Mouse (Mus musculus) gonadal fat pad, adult 2 months (tissue): Measurements from ENCODE around the gene Zc3h4. TPM values are rescaled to one million over a fixed set of nuclear protein-coding genes. Genes with fewer than 3 reads are reported as not detected.

Source experiments
- DNase-seq: peaks from one replicate; pipeline ENCODE4 v3.0.0-alpha.2; 2012; ENCODE audit warnings: low read depth
- polyA plus RNA-seq: library from polyadenylated mRNA; depleted of rRNA; stranded (reverse); fragments of >200 nt; gene quantifications from 2 replicates; pipeline ENCODE4 v1.2.3, GENCODE M21; 2012

Gene Zc3h4
- polyA plus RNA-seq, 1 experiment: 26.9 TPM

GRCm38 (mm10) chr7:16433352-16433971 lies 32.8 kb downstream of the Zc3h4 start:
- no peak for DNase-seq

- no peak for DNase-seq
These were observed 34.4 kb downstream of the Zc3h4 start for GRCm38 (mm10) chr7:16435088-16435487.

GRCm38 (mm10) chr7:16441241-16441640 lies 40.5 kb downstream of the Zc3h4 start:
- DNase-seq: no peak

- DNase-seq: no peak
These were observed 50.9 kb downstream of the Zc3h4 start for GRCm38 (mm10) chr7:16451656-16452055.

GRCm38 (mm10) chr7:16452587-16453073 lies 51.9 kb downstream of the Zc3h4 start, which contains the start of gene Tmem160:
Tmem160 (plus strand) TSS chr7:16452779.
- DNase-seq: peak; percentile 77

- DNase-seq: no peak
These were observed 52.5 kb downstream of the Zc3h4 start for GRCm38 (mm10) chr7:16453118-16453711.

- no peak for DNase-seq
These were observed 54.3 kb downstream of the Zc3h4 start for GRCm38 (mm10) chr7:16455016-16455415.

GRCm38 (mm10) chr7:16456289-16456688 lies 55.6 kb downstream of the Zc3h4 start:
- no peak for DNase-seq

GRCm38 (mm10) chr7:16460566-16460965 lies 59.9 kb downstream of the Zc3h4 start:
- no peak for DNase-seq

GRCm38 (mm10) chr7:16461151-16461550 lies 60.4 kb downstream of the Zc3h4 start:
- DNase-seq: no peak

- no peak for DNase-seq
These were observed 61.0 kb downstream of the Zc3h4 start for GRCm38 (mm10) chr7:16461705-16462104.

- DNase-seq: no peak
These were observed 62.5 kb downstream of the Zc3h4 start for GRCm38 (mm10) chr7:16463214-16463613.

GRCm38 (mm10) chr7:16465160-16465559 lies 64.5 kb downstream of the Zc3h4 start:
- no peak for DNase-seq

- DNase-seq: no peak
These were observed 64.9 kb downstream of the Zc3h4 start for GRCm38 (mm10) chr7:16465568-16465967.

GRCm38 (mm10) chr7:16466565-16466964 lies 65.9 kb downstream of the Zc3h4 start:
- DNase-seq: no peak

GRCm38 (mm10) chr7:16468115-16468514 lies 67.4 kb downstream of the Zc3h4 start:
- no peak for DNase-seq

- DNase-seq: no peak
These were observed 70.8 kb downstream of the Zc3h4 start for GRCm38 (mm10) chr7:16471549-16471948.

GRCm38 (mm10) chr7:16472116-16472709 lies 71.5 kb downstream of the Zc3h4 start:
- no peak for DNase-seq

- DNase-seq: no peak
These were observed 73.1 kb downstream of the Zc3h4 start for GRCm38 (mm10) chr7:16473847-16474246.

GRCm38 (mm10) chr7:16474445-16474844 lies 73.7 kb downstream of the Zc3h4 start:
- no peak for DNase-seq

- no peak for DNase-seq
These were observed 74.6 kb downstream of the Zc3h4 start for GRCm38 (mm10) chr7:16475321-16475720.

- no peak for DNase-seq
These were observed 75.3 kb downstream of the Zc3h4 start for GRCm38 (mm10) chr7:16475764-16476599.
